Mouse (Mus musculus): ENCODE measurements at regions not wholly inside any gene's neighbourhood (a gene's known extent, or its start where the extent isn't known, plus 50 kb on each side); places are given as distances from the start of the nearest gene placed in this dataset.

DNA sequence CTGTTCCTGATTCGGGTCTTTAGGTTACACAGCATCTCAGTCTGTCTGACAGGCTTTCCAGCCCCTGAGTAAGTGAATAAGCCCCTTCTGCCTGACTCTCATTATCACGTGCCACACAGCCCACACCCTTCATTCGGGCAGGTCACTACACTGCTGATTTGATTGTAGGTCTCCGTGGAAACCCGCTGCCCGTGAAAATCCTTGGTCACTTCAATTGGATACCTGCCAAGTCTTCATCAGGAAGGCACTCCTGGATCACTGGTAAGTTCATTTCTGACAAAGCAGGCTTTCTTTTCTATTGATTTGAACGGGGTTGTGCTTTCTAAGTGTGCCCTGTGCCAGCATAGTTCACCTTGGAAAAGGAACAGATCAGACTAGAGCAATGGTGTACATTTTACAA is 158.2 kb upstream of the Fmo9 start:
- no peak for TF ChIP-seq CTCF (IDR thresholded peaks at IDR 0.05; ENCODE audit: borderline replicate concordance, insufficient read depth, low read length)
- no peak for TF ChIP-seq POLR2A (IDR thresholded peaks at IDR 0.05; ENCODE audit: low read depth, low read length)

Data from embryonic fibroblast, embryonic 13.5 days (primary cell).